Mouse (Mus musculus) neural tube, embryonic 14.5 days (tissue): Measurements from ENCODE around the gene Serp1. TPM values are rescaled to one million over a fixed set of nuclear protein-coding genes. Genes with fewer than 3 reads are reported as not detected.
"Not testable (repeated sequence)": the region's sequence is repeated elsewhere in the genome, so short reads cannot be mapped to it uniquely, and the experiment has no call there.

Source experiments
- ATAC-seq: fragments of 200-750 bp; cut with Nextera tagmentation; 2 replicates; pipeline ENCODE4 v1.8.0; 2017; ENCODE audit warnings: low read depth, mild to moderate bottlenecking, moderate TSS enrichment, moderate library complexity
- H3K27ac ChIP-seq: fragments of 300-500 bp; sonication (generic); 2 replicates; pipeline ENCODE4 v1.5.1; 2014; ENCODE audit warnings: low read depth, mild to moderate bottlenecking, control low read depth, low read length, moderate library complexity, mixed read lengths
- H3K27me3 ChIP-seq: fragments of 300-500 bp; sonication (generic); 2 replicates; pipeline ENCODE4 v1.6.1; 2014; ENCODE audit warnings: low read length; ENCODE audit not compliant: control insufficient read depth, insufficient read depth
- H3K36me3 ChIP-seq: fragments of 300-500 bp; sonication (generic); 2 replicates; pipeline ENCODE4 v1.6.1; 2014; ENCODE audit warnings: low read length, mixed read lengths; ENCODE audit not compliant: control insufficient read depth, insufficient read depth
- H3K4me1 ChIP-seq: fragments of 300-500 bp; sonication (generic); 2 replicates; pipeline ENCODE4 v1.6.1; 2014; ENCODE audit warnings: low read length; ENCODE audit not compliant: control insufficient read depth, insufficient read depth
- H3K4me2 ChIP-seq: fragments of 300-500 bp; sonication (generic); 2 replicates; pipeline ENCODE4 v1.6.1; 2014; ENCODE audit warnings: mild to moderate bottlenecking, low read depth, low read length, control low read depth
- H3K4me3 ChIP-seq: fragments of 300-500 bp; sonication (generic); 2 replicates; pipeline ENCODE4 v1.5.1; 2014; ENCODE audit warnings: low read depth, low read length, control low read depth, mixed read lengths
- H3K9ac ChIP-seq: fragments of 300-500 bp; sonication (generic); replicated peaks from 2 replicates; pipeline ENCODE4 v1.6.1; 2014; ENCODE audit warnings: low read depth, mild to moderate bottlenecking, control low read depth, low read length, mixed read lengths
- H3K9me3 ChIP-seq: fragments of 300-500 bp; sonication (generic); 2 replicates; pipeline ENCODE4 v1.6.1; 2016; ENCODE audit warnings: low read length; ENCODE audit not compliant: control insufficient read depth
- whole genome bisulfite sequencing: fragments of 180-500 bp; shearing (Covaris S2); extraction: QIAGEN DNeasy Blood & Tissue Kit; methylation state at CpG from one replicate; pipeline ENCODE4 v1.1.7; 2014; 5-methylcytosine and 5-hydroxymethylcytosine counted together
- polyA plus RNA-seq: library from polyadenylated mRNA; unstranded; fragments of >200 nt; fragmentation: Nextera tagmentation; extraction: Ambion mirVana; gene quantifications from 2 replicates; pipeline ENCODE4 v1.2.1, GENCODE M21; 2014

Serp1 gene
- polyA plus RNA-seq, 1 experiment from 2014 or later = 46.2 TPM

DNA sequence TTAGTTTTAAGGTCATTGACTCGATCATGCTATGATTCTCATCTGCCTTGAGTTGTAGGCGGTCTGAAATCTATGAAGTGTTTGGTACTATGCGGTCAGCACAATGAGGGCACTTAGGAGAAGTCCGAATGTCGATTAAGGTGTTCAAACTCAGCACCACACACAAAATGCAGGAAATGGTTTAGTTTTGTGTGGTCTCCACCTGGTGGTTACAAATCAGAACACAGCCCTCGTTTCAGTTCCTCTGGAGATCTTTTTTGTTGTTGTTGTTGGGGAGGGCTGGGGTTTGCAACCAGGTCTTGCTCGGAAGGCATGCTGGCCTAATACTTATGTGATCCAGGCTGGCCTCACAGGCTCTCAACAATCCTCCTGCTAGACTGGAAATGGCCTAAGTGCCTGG lies 34.9 kb downstream of the Serp1 start:
- WGBS = 80% methylated on average over 7 of the region's 7 CpGs
- no peaks in the 10 kb centered on the region for H3K4me1 ChIP-seq
- no peak overlapping the region for H3K4me3 ChIP-seq
- H3K36me3 ChIP-seq = no peaks in the 10 kb centered on the region
- no peaks in the 10 kb centered on the region for H3K9me3 ChIP-seq
- no peaks in the 10 kb centered on the region for H3K27me3 ChIP-seq
- H3K4me2 ChIP-seq = no peak overlapping the region
- no peak for ATAC-seq
- no peak overlapping the region for H3K9ac ChIP-seq
- no peak overlapping the region for H3K27ac ChIP-seq

GRCm38 (mm10) chr3:58487999-58488775 lies 37.5 kb downstream of the Serp1 start:
- no peak for ATAC-seq
- Histone ChIP-seq H3K9ac (no peak overlapping the region), H3K4me3 (no peak overlapping the region), H3K36me3 (no peaks in the 10 kb centered on the region), H3K9me3 (no peaks in the 10 kb centered on the region), H3K27ac (no peak overlapping the region), H3K27me3 (no peaks in the 10 kb centered on the region), H3K4me1 (no peaks in the 10 kb centered on the region), H3K4me2 (no peak overlapping the region)
- WGBS = 75% methylated on average over 7 of the region's 8 CpGs

DNA sequence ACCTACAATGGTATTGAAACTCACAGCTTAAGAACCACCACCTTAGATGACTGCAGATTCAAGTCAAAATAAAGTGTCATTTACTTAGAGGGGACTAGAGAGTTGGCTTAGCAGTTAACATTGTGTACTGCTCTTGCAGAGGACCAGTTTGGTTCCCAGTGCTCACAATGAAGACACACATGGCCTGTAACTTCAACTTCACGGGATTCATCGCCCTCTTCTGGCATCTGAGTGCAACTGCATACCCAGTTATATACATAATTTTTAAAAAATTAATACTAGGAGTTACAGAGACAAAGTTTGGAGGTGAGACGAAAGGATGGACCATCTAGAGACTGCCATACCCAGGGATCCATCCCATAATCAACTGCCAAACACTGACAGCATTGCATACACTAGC lies 38.6 kb downstream of the Serp1 start:
- Histone ChIP-seq H3K36me3 (no peaks in the 10 kb centered on the region), H3K9me3 (no peaks in the 10 kb centered on the region), H3K4me1 (no peaks in the 10 kb centered on the region), H3K27me3 (no peaks in the 10 kb centered on the region), H3K4me3 (no peak overlapping the region), H3K9ac (no peak overlapping the region), H3K4me2 (no peak overlapping the region), H3K27ac (no peak overlapping the region)
- no peak for ATAC-seq
- 74% methylated on average over 3 of the region's 3 CpGs for WGBS

DNA sequence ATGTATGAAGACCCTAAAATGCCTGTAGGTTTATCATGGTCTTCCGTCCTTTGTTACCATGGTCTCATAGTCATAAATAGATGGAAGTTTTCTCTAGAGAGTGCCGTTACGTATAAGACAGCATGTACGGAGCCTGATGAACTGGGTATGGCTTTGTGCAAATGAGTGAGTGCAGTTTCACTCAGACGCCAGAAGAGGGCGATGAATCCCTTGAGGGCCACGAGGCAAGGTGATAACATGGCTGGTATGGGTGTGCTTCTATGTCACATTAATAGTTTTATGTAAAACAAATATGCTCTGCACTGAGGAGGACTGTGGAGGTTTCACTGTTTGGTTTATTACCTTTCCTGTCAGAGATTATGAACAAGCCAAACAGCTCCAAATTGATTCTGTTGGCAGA lies 39.8 kb downstream of the Serp1 start:
- H3K36me3 ChIP-seq = no peaks in the 10 kb centered on the region
- no peak overlapping the region for H3K4me3 ChIP-seq
- ATAC-seq = no peak
- H3K4me2 ChIP-seq = no peak overlapping the region
- H3K9ac ChIP-seq = no peak overlapping the region
- H3K27me3 ChIP-seq = no peaks in the 10 kb centered on the region
- no peaks in the 10 kb centered on the region for H3K4me1 ChIP-seq
- no peaks in the 10 kb centered on the region for H3K9me3 ChIP-seq
- 67% methylated on average over 7 of the region's 7 CpGs for WGBS
- no peak overlapping the region for H3K27ac ChIP-seq

DNA sequence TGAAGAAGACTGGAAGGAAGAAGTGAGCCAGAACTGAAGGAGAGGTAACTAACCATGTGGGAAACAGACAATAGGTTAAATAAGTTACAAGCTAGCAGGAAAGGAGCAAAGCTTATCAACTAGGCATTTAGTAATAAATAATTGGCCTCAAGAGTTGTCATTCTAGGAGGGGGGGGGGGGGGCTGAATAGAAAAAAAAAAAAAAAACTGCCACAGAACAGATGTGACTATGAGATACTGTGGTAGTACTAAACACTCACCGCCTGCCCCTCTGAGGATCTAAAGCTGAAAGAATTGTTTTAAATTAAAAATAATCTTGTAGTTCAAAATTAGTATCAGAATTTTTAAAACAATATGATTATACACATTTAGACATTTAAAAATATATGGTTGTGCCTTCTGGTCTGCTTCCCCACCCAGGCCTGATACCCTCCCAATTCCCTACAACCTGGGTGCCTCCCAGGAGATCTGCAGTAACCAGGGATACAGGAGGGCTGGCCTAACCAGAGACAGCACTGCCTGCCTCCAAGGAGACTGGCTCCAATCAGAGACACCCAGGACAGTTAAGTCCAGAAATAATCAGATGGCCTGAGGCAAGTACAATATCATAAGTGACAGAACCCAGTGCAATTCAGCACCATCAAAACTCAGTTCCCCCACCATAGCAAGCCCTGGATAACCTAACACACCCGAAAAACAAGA lies 46.8 kb downstream of the Serp1 start:
- Histone ChIP-seq H3K9ac (no peak overlapping the region), H3K27ac (no peak overlapping the region), H3K4me1 (no peaks in the 10 kb centered on the region), H3K4me2 (no peak overlapping the region), H3K4me3 (no peak overlapping the region), H3K36me3 (no peaks in the 10 kb centered on the region), H3K27me3 (no peaks in the 10 kb centered on the region), H3K9me3 (no peaks in the 10 kb centered on the region)
- 88% methylated on average over 2 of the region's 2 CpGs for WGBS
- ATAC-seq = no peak

DNA sequence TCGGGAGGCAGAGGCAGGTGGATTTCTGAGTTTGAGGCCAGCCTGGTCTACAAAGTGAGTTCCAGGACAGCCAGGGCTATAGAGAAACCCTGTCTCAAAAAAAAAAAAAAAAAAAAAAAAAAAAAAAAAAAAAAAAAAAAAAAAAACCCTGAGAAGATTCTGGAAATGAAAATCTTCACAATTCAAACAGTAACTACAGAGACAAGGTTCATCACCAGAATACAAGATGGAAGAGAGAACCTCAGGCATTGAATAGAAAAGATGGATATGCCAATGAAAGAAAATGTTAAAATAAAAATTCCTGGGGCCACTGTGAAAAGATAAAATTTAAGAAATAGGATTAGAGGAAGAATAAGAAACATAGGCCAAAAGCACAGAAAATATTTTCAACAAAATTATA lies 50.4 kb downstream of the Serp1 start:
- not testable (repeated sequence) for ATAC-seq, H3K36me3 ChIP-seq, H3K4me2 ChIP-seq, H3K27me3 ChIP-seq, H3K4me3 ChIP-seq, H3K4me1 ChIP-seq, H3K9me3 ChIP-seq, H3K9ac ChIP-seq, H3K27ac ChIP-seq
- 90% methylated on average over 1 of the region's 1 CpGs for WGBS

Other genes starting within 250 kb of the Serp1 start
- gene Tsc22d2, start 111.2 kb downstream of the Serp1 start, polyA plus RNA-seq = 13.3 and 15.7 TPM in 2 replicates
- 41.4 and 43.4 TPM in 2 replicates for gene Eif2a, start 71 bp downstream of the Serp1 start, polyA plus RNA-seq
- gene Selenot, start 50.7 kb upstream of the Serp1 start, polyA plus RNA-seq = 36.7 and 41.4 TPM in 2 replicates
- 0.23 and 0.29 TPM in 2 replicates for gene Erich6, start 111.3 kb upstream of the Serp1 start, polyA plus RNA-seq
- 12.1 and 14.3 TPM in 2 replicates for gene Siah2, start 166.5 kb upstream of the Serp1 start, polyA plus RNA-seq